Mouse (Mus musculus): ENCODE measurements around the gene Gm49776. TPM values are rescaled to one million over a fixed set of nuclear protein-coding genes. Genes with fewer than 3 reads are reported as not detected.

The Gm49776 gene
- polyA plus RNA-seq, 1 experiment, result 0.47 TPM

GRCm38 (mm10) chr16:18233451-18233850, 24.7 kb downstream of the Gm49776 start:
- DNase-seq, result no peak
- Histone ChIP-seq H3K4me1 (ENCODE audit: control insufficient read depth, insufficient read depth, low read length) (peaks cover 41% of the 10 kb centered on the region), H3K27ac (ENCODE audit: insufficient read depth, low read length) (no peak overlapping the region), H3K27me3 (ENCODE audit: control insufficient read depth, insufficient read depth, low read length) (no peaks in the 10 kb centered on the region), H3K4me3 (replicated peaks; ENCODE audit: insufficient read depth, low read depth, low read length) (peak overlapping the region; percentile 59)
- 5% methylated on average over 1 of the region's 1 CpGs for WGBS
- TF ChIP-seq POLR2A (IDR thresholded peaks at IDR 0.05; ENCODE audit: borderline replicate concordance, insufficient read depth, low read length) (no peak), CTCF (IDR thresholded peaks at IDR 0.05; ENCODE audit: borderline replicate concordance, insufficient read depth, low read depth, low read length) (no peak)

DNA sequence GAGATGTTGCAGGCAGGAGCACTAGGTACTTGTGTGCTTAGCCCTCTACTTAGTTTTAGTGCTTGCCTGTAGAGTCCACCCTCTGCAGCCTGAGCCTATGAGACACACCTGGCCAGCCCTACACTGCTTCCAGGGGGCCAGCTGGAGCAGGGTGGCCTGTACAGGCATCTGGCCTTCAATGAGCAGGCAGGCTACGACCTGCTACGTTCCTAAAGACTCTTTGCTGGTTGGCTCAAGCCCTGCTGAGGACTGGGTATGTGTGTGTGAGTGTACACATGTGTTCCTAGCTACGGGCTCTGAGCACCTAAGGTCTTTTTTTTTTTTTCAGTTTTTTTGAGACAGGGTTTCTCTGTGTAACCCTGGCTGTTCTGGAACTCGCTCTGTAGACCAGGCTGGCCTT, 26.7 kb downstream of the Gm49776 start:
- Histone ChIP-seq H3K4me1 (ENCODE audit: control insufficient read depth, insufficient read depth, low read length) (peaks cover 53% of the 10 kb centered on the region), H3K27me3 (ENCODE audit: control insufficient read depth, insufficient read depth, low read length) (no peaks in the 10 kb centered on the region), H3K27ac (ENCODE audit: insufficient read depth, low read length) (0 out of 2 replicates have a peak overlapping the region, but pooled peaks have one; percentile 85), H3K4me3 (replicated peaks; ENCODE audit: insufficient read depth, low read depth, low read length) (no peak overlapping the region)
- 45% methylated on average over 4 of the region's 4 CpGs for WGBS
- DNase-seq, result no peak
- TF ChIP-seq CTCF (IDR thresholded peaks at IDR 0.05; ENCODE audit: borderline replicate concordance, insufficient read depth, low read depth, low read length), result no peak
- TF ChIP-seq POLR2A (IDR thresholded peaks at IDR 0.05; ENCODE audit: borderline replicate concordance, insufficient read depth, low read length), result no peak

DNA sequence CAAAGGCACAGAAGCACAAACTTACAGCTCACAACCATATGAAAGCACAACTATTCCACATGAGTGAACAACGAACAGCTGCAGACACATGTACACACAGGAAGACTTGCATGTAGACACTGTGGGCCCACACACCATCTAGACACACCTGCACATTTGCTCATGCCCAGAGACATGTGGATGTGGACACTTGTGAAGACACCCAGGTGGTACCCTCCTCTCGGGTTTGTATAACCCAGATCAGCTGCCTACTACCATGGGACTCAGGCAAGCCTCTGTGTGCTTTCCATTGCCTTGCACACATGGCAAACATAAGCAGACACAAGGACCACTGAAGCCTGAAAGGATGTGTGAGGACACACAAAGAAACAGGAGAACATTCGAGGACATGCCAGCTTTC, 27.1 kb downstream of the Gm49776 start:
- Histone ChIP-seq H3K27me3 (ENCODE audit: control insufficient read depth, insufficient read depth, low read length) (no peaks in the 10 kb centered on the region), H3K4me1 (ENCODE audit: control insufficient read depth, insufficient read depth, low read length) (peaks cover 49% of the 10 kb centered on the region), H3K27ac (ENCODE audit: insufficient read depth, low read length) (0 out of 2 replicates have a peak overlapping the region, but pooled peaks have one; percentile 85), H3K4me3 (replicated peaks; ENCODE audit: insufficient read depth, low read depth, low read length) (no peak overlapping the region)
- no peak for DNase-seq
- no peak for TF ChIP-seq POLR2A (IDR thresholded peaks at IDR 0.05; ENCODE audit: borderline replicate concordance, insufficient read depth, low read length)
- no peak for TF ChIP-seq CTCF (IDR thresholded peaks at IDR 0.05; ENCODE audit: borderline replicate concordance, insufficient read depth, low read depth, low read length)
- 70% methylated on average over 3 of the region's 3 CpGs for WGBS

DNA sequence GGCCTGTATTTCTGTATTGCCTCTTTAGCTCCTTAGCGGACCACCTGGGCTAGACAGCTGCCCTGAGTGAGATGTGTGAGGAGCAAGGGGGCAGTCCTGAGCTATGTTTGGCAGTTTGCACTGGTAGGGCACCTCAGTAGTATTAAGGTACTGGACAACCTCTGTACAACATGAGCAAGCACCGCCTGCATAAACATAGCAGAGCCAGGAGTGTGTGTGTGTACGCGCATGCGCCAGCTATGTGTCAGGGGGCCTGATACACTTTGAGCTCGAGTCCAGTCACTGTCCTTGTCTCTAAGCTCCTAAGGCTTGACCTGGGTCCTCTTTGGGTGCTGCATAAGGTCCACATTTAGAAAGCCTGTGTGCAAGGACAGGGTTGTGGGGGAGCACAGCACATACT, 27.5 kb downstream of the Gm49776 start:
- peak overlapping the region; percentile 85 for H3K27ac ChIP-seq (ENCODE audit: insufficient read depth, low read length)
- H3K4me1 ChIP-seq (ENCODE audit: control insufficient read depth, insufficient read depth, low read length), result peaks cover 46% of the 10 kb centered on the region
- no peaks in the 10 kb centered on the region for H3K27me3 ChIP-seq (ENCODE audit: control insufficient read depth, insufficient read depth, low read length)
- no peak for TF ChIP-seq POLR2A (IDR thresholded peaks at IDR 0.05; ENCODE audit: borderline replicate concordance, insufficient read depth, low read length)
- no peak for TF ChIP-seq CTCF (IDR thresholded peaks at IDR 0.05; ENCODE audit: borderline replicate concordance, insufficient read depth, low read depth, low read length)
- no peak for DNase-seq
- 78% methylated on average over 6 of the region's 6 CpGs for WGBS
- no peak overlapping the region for H3K4me3 ChIP-seq (replicated peaks; ENCODE audit: insufficient read depth, low read depth, low read length)

DNA sequence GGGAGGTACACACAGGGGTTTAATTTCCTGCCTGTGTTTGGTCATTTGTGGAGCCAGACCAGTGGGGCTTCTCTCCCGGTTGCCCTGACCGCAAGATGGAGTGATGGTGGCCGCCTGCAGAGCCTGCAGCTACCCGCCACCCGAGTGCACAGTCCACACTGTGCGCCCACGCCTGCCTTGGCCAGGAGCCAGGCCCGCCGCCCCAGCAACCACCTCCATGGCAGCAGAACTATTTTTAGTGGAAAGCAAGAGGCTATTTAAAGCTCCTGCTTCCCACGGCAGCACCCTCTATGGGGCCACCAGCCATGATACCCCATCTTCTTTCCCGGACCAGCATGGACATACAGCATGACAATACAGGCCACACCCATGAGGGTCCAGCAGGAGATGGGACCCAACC, 28.5 kb downstream of the Gm49776 start:
- peak; percentile 79 to 85 for DNase-seq
- Histone ChIP-seq H3K27ac (ENCODE audit: insufficient read depth, low read length) (peak overlapping the region; percentile 85), H3K4me1 (ENCODE audit: control insufficient read depth, insufficient read depth, low read length) (peaks cover 46% of the 10 kb centered on the region), H3K4me3 (replicated peaks; ENCODE audit: insufficient read depth, low read depth, low read length) (peak overlapping the region; percentile 28), H3K27me3 (ENCODE audit: control insufficient read depth, insufficient read depth, low read length) (no peaks in the 10 kb centered on the region)
- TF ChIP-seq POLR2A (IDR thresholded peaks at IDR 0.05; ENCODE audit: borderline replicate concordance, insufficient read depth, low read length) (no peak), CTCF (IDR thresholded peaks at IDR 0.05; ENCODE audit: borderline replicate concordance, insufficient read depth, low read depth, low read length) (no peak)
- 3% methylated on average over 11 of the region's 11 CpGs for WGBS

- H3K27me3 ChIP-seq (ENCODE audit: control insufficient read depth, insufficient read depth, low read length), result no peaks in the 10 kb centered on the region
- H3K4me1 ChIP-seq (ENCODE audit: control insufficient read depth, insufficient read depth, low read length), result peaks cover 46% of the 10 kb centered on the region
- H3K4me3 ChIP-seq (replicated peaks; ENCODE audit: insufficient read depth, low read depth, low read length), result peak overlapping the region; percentile 28
- H3K27ac ChIP-seq (ENCODE audit: insufficient read depth, low read length), result peak overlapping the region; percentile 85
- WGBS, result 7% methylated on average over 4 of the region's 4 CpGs
- no peak for TF ChIP-seq POLR2A (IDR thresholded peaks at IDR 0.05; ENCODE audit: borderline replicate concordance, insufficient read depth, low read length)
- TF ChIP-seq CTCF (IDR thresholded peaks at IDR 0.05; ENCODE audit: borderline replicate concordance, insufficient read depth, low read depth, low read length), result no peak
- peak; percentile 75 to 83 for DNase-seq
These were observed 29.3 kb downstream of the Gm49776 start for GRCm38 (mm10) chr16:18228856-18229255.

GRCm38 (mm10) chr16:18227897-18228422, 30.2 kb downstream of the Gm49776 start:
- TF ChIP-seq POLR2A (IDR thresholded peaks at IDR 0.05; ENCODE audit: borderline replicate concordance, insufficient read depth, low read length) (no peak), CTCF (IDR thresholded peaks at IDR 0.05; ENCODE audit: borderline replicate concordance, insufficient read depth, low read depth, low read length) (no peak)
- H3K4me3 ChIP-seq (replicated peaks; ENCODE audit: insufficient read depth, low read depth, low read length), result no peak overlapping the region
- H3K27me3 ChIP-seq (ENCODE audit: control insufficient read depth, insufficient read depth, low read length), result no peaks in the 10 kb centered on the region
- H3K4me1 ChIP-seq (ENCODE audit: control insufficient read depth, insufficient read depth, low read length), result peaks cover 46% of the 10 kb centered on the region
- no peak for DNase-seq
- WGBS, result 91% methylated on average over 20 of the region's 20 CpGs
- H3K27ac ChIP-seq (ENCODE audit: insufficient read depth, low read length), result peak overlapping the region; percentile 85

DNA sequence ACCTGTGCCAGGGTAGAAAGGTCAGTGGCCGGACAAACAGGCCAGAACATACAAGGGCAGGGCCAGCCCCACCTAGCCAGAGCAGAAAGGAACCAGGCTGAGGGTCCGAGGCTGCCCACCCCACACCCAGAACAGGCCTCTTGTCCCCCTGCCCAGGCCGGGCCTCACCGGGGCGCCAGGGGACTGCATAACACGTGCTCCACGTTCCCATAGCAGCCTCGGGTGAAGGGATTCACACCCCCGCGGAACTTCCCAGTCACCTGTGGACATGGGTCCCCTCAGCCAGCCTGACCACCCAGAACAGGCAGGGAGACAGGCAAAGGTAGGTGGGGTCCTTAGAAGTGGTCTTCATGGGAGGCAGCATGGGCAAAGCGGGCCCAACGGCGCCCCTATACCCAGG, 30.9 kb downstream of the Gm49776 start:
- H3K4me3 ChIP-seq (replicated peaks; ENCODE audit: insufficient read depth, low read depth, low read length), result no peak overlapping the region
- TF ChIP-seq CTCF (IDR thresholded peaks at IDR 0.05; ENCODE audit: borderline replicate concordance, insufficient read depth, low read depth, low read length) (no peak), POLR2A (IDR thresholded peaks at IDR 0.05; ENCODE audit: borderline replicate concordance, insufficient read depth, low read length) (no peak)
- WGBS, result 90% methylated on average over 13 of the region's 13 CpGs
- H3K4me1 ChIP-seq (ENCODE audit: control insufficient read depth, insufficient read depth, low read length), result peaks cover 46% of the 10 kb centered on the region
- peak overlapping the region; percentile 17; the same call in 1 of the 2 replicates for H3K27ac ChIP-seq (ENCODE audit: insufficient read depth, low read length)
- H3K27me3 ChIP-seq (ENCODE audit: control insufficient read depth, insufficient read depth, low read length), result no peaks in the 10 kb centered on the region
- no peak for DNase-seq

All from cerebellum, adult 2 months (tissue).